Mouse (Mus musculus) urinary bladder, adult 2 months (tissue): Measurements from ENCODE around the gene Foxn2. TPM values are rescaled to one million over a fixed set of nuclear protein-coding genes. Genes with fewer than 3 reads are reported as not detected.

Source experiments
- DNase-seq: peaks from one replicate; pipeline ENCODE4 v3.0.0; 2022; ENCODE audit warnings: low spot score
- polyA plus RNA-seq: library from polyadenylated mRNA; depleted of rRNA; stranded (reverse); fragments of >200 nt; gene quantifications from 2 replicates; pipeline ENCODE4 v1.2.3, GENCODE M21; 2012

Foxn2 gene
- polyA plus RNA-seq, 1 experiment, result 7.7 TPM

GRCm38 (mm10) chr17:88493551-88493950 is 53.0 kb downstream of the Foxn2 start:
- DNase-seq, result no peak

DNA sequence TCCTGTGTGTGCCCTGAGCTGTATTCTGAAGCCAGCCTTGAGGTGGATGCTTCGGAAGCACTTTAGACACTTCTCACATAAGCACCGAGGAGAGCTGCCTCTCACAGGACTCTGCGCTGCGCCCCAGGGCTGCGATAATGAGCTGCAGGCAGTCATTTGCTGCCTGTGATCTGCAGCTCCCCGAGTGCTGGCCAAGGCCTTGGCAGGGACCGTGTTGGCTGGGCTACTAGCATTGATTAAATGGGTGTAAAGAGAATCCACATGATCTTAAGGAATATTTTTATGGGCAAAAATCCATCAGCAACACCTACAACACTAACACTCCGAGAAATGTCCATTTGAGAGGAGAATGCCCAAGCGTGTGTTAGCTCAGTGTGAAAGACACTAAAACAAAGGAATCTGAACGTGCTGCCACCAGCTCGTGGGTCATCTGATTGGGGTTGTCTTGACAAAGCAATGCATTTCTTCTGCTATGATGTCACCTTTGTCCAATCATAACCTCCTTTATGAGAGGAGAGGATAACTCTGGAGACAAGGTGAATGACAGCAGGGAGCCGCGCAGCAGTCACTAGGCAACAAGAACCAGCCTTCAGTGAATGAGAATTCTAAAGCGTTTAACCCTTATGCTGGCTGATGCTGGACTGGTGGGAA is 53.7 kb downstream of the Foxn2 start:
- no peak for DNase-seq

- no peak for DNase-seq
Observed at GRCm38 (mm10) chr17:88494772-88495132, 54.2 kb downstream of the Foxn2 start.

GRCm38 (mm10) chr17:88498090-88498682 is 57.7 kb downstream of the Foxn2 start:
- DNase-seq, result no peak

- DNase-seq, result no peak
Observed at GRCm38 (mm10) chr17:88504056-88504455, 63.5 kb downstream of the Foxn2 start.

- no peak for DNase-seq
Observed at GRCm38 (mm10) chr17:88505275-88505723, 64.8 kb downstream of the Foxn2 start.

DNA sequence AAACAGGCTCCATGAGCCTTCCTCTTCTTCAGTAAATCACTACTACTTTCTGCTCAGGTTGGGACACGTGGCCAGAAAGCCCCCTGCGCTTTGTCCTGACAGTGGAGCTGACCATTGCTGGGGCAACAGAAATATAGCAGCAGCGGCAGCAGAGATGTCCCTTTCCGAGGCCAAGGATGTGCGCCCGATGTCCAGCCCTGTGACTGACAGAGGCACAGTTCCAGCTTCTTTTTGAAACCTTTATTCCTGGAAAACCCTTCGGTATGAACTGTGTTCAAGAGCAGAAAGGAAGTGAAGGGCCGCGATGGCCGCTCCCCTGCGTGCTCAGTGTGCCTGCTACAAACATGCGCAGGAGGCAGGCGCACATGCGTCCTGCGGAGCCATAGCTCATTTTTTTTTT is 65.4 kb downstream of the Foxn2 start:
- no peak for DNase-seq

DNA sequence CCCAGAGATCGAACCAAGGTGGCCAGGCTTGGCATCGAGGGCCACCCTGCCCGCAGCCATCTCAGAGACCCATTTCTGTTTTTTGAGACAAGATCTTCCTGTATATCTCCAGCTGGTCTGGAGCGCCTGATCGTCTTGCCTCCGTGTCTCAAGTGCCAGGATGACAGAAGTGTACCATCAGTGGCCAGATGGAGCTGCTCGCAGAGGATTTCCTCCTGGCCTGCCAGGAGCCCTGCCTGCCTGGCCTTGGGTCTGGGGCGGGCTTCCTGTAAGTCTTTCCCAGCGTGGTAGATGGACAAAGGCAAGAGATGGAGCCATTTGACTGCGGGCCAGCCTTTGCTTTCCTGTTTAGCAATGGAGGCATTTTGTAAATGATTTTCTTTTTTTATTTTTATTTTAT is 66.9 kb downstream of the Foxn2 start:
- no peak for DNase-seq

GRCm38 (mm10) chr17:88508846-88509508 is 68.5 kb downstream of the Foxn2 start:
- DNase-seq, result peak; percentile 58

DNA sequence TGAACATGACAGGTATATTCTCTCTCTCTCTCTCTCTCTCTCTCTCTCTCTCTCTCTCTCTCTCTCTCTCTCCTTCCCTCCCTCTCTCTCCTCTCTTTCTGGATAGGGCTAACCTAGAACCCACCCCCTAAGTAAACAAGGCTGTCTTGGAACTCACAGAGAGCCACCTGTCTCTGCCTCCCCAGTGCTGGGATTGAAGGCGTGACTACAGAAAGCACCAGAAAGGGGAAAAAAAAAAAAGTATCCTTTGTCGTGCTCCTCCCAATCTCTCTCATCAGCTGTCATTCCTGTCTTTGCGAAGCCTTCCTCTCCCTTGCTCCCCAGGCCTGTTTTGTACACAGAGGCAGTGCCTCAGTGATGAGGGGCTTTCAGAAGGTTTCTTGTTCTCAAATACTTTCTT is 69.5 kb downstream of the Foxn2 start:
- no peak for DNase-seq

GRCm38 (mm10) chr17:88511095-88511551 is 70.6 kb downstream of the Foxn2 start:
- peak; percentile 81 for DNase-seq

DNA sequence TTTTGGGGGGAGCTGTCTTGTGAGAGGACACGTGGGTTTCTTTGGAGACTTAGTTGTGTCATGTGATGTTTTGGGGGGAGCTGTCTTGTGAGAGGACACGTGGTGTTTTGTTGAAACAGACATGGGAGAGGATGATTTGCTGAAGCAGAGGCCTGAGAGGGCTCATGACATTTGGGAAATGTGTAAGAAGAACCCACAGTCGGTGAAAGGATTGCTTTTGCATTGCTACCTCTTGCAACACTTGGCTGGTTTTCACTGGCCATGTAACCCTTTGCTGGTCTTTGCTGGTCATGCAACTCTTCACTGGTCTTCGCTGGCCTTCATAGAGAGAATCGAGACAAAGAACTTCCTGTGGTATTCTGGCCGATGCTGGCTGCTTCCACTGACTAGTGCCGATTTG is 76.0 kb downstream of the Foxn2 start:
- DNase-seq, result no peak

GRCm38 (mm10) chr17:88527781-88528180 is 87.3 kb downstream of the Foxn2 start:
- DNase-seq, result no peak

DNA sequence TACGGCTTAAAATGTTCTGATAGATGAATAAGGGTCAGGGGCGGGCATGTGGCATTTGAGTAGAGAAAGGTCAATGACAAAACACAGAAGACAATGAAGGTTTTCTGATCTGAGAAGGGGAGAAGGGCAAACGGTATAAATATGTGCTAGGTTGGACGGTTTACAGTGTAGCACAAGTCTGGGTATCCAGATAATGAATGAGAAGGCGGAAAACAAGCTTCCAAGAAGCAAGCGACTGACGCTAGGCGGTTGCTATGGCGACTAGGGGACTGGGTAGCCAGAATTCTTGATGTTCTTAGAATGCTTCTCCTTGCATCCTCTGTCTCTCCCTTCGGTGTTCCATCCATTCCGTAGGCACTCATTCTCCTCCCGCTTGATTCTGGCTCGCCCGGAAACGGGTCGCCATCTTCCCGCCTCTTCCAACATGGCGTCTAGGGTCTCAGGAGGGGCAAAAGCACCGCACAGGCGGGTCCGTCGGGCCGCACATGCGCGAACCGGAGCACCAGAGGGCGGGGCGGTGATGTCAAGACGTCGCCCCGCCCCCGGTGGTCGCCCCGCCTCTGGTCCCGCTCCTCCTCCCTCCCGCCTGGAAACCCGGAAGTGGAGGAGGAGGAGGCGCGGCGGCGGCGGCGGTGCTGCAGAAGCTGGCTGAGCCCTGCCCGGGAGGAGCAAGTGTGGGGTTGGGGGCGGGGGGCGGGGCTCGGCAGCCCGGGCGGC is 89.2 kb downstream of the Foxn2 start, which contains the start of gene Ppp1r21:
Gene Ppp1r21, plus strand, starts transcription at position 600 of the 717 bp plus-strand sequence.
- peak; percentile 91 for DNase-seq

- no peak for DNase-seq
Observed at GRCm38 (mm10) chr17:88530236-88530619, 89.7 kb downstream of the Foxn2 start.

DNA sequence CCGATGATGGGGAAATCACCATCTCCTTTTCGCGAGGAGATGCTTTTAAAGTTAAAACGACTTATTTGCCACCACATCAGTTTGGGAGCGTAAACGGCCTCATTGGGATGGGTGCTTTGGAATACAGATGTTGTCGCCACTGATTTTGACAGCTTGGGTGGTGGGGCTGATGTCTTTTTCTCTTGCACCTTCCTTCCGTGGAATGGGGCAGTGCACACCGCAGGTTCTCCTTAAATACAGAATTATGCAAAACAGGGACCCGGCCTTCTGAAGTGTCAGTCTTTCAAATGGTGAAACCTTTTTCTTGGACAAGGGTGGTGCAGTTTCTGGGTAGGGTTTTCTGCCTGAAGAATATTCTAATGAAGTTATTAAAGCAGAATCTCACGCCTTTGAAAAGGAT is 90.2 kb downstream of the Foxn2 start:
- no peak for DNase-seq

- no peak for DNase-seq
Observed at GRCm38 (mm10) chr17:88531176-88531575, 90.7 kb downstream of the Foxn2 start.

DNA sequence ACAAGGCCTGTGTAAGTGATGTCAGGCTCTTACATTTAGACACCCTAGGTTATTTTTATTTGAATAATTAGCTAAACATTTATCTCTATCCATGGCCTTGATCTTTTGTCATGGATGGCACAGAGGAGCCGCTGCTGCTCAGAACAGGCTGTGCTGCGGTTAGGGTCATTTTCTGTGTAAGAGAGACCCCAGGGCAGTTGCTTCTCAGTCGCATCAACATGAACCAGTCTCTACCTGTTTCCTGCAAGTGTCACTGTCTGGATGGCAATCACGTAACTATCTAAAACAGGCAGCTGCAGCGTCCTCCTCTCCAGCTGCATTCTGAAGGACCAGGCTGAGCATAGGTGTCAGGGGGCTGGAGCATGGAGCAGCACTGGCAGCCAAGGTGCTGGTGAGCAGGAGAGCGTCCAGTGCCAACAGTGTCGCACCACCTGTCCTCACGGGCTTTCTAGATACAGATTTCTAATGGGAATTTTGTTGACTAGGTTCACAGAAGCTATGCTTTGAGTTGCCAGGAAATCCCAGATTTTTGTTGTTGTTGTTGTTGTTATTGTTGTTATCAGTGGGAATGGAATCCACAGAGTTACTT is 97.4 kb downstream of the Foxn2 start:
- no peak for DNase-seq
